Mouse (Mus musculus) heart, postnatal 10 days (tissue): ENCODE measurements around the gene Crmp1. TPM values are rescaled to one million over a fixed set of nuclear protein-coding genes. Genes with fewer than 3 reads are reported as not detected.

Experiments used
- total RNA-seq, 2 experiments: library from RNA; stranded (reverse); gene quantifications; 2 replicates each; pipeline ENCODE4 v1.2.3; 2021

Gene Crmp1
- total RNA-seq, 2 experiments from 2014 or later: 7.3 to 7.8 TPM

Other genes starting within 250 kb of the Crmp1 start
- not detected for gene Gm1043, start 156.6 kb upstream of the Crmp1 start, total RNA-seq
- 10 to 100 TPM in 1 of 2 experiments, 1 to 10 TPM in 1; 6.0 to 10.0 TPM for gene Evc, start 95.0 kb downstream of the Crmp1 start, total RNA-seq
- gene Evc2, start 96.6 kb downstream of the Crmp1 start, total RNA-seq: 1 to 10 TPM; 5.2 to 5.7 TPM